Mouse (Mus musculus): ENCODE results near the gene Rccd1. TPM values are rescaled to one million over a fixed set of nuclear protein-coding genes. Genes with fewer than 3 reads are reported as not detected.

Rccd1 gene
- 5.5 TPM for polyA plus RNA-seq (2015; fragmentation: Illumina TruSeq; extraction: RNeasy Lipid Tissue Mini Kit (QIAGEN cat#74804); ENCODE audit: insufficient read depth, low read depth, low replicate concordance)

GRCm38 (mm10) chr7:80324043-80324815 is at the start of gene Rccd1:
TSS of gene Rccd1 (minus strand) at chr7:80324454.

GRCm38 (mm10) chr7:80371041-80371751 is 46.9 kb upstream of the Rccd1 start, which contains the start of gene Man2a2:
TSS of gene Man2a2 (minus strand) at chr7:80371375.

GRCm38 (mm10) chr7:80342858-80343257 is 18.6 kb upstream of the Rccd1 start, which contains the start of gene Hddc3:
TSS of gene Hddc3 (plus strand) at chr7:80343104.

DNA sequence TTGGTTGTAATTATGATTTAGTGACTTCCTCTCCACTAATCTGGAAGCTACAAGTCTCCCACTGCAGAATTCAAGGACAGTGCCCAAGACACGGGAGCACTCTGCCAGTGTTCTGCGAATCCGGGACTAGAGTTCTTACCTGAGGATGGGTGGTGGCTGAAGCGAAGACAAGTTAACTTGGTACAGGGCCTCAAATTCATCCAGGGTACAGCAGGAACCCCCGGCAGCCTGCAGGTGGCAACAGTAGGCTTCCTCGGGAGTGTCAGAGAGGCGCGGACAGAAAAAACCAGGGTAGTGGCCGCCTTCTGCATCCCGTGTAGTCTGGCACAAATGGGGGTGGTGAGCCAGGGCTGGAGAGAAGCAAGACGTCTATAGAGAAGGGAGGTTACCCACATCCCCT is 16.5 kb upstream of the Rccd1 start, which contains the start of gene Unc45a:
Gene Unc45a, minus strand, starts transcription at position 213 of the 400 bp plus-strand sequence.

DNA sequence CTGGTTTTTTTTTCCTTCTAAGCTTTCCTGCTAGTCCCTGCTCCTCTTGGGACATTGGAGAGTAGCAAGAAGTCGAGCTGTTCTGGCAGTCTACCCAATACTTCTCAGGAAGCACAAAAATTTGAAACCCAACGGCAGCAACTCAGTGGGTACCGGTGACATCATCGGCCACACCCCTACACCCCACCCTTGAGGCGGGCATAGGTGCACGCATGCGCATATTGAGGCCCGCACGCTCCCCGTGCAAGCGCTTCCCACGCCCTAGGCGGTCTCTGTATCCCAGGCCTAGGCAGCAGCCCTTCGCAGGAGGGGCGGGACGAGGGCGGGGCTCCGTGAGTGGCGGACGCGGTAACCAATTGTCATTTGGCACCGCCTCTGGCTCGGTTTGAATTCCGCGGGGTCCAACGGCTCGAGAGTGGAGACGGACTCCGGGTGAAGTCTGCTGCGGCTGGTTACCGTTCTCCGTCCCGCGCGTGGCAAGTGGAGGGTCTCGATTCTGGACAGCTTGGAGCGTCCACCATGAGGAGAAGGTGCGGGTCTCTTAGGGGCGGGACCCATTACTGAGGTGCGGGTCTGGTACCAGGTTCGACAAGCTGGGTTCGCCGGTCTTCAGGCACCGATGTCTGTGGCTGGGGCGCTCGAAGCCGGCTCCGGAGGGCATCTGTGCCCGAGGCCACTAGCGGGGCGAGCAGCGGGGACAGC is 30.0 kb downstream of the Rccd1 start, which contains the start of gene Prc1:
Gene Prc1, plus strand, starts transcription at position 389 of the 702 bp plus-strand sequence.

DNA sequence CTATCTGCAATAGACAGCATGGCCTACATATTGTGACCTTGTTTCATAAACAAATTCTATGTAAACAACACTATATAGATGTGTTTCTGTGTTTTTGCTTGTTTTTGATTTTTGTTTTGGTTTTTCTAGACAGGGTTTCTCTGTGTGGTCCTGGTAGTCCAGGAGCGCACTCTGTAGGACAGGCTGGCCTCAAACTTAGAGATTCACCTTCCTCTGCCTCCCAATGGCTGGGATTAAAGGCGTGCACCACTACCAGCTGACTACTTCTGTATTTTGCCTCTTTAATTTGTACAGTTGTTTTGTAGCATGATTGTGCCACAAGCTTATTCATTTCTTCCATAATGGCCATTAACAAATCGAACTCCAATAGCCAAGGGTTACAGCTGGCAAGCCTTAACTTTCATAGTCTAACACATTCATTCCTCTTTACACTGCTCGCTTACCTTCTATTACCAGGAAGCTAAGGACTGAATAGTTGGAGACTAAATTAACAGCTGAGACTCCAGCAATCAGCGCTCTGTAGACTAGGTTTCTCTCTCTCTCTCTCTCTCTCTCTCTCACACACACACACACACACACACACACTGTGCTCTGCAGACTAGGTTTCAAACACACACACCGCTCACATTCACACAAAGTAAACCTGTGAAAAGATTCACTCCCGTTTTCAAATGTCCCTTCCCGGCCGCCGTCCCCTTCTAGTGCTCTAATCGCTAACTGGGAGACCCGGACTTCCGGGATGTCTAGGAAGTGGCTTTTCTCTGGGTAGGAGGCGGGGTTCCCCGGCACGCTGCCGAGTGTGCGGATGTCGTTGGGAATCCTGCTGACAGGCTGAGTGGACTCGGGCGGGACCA is 55.1 kb downstream of the Rccd1 start, which contains the start of gene Vps33b:
Gene Vps33b, plus strand, starts transcription at position 753 of the 854 bp plus-strand sequence.

DNA sequence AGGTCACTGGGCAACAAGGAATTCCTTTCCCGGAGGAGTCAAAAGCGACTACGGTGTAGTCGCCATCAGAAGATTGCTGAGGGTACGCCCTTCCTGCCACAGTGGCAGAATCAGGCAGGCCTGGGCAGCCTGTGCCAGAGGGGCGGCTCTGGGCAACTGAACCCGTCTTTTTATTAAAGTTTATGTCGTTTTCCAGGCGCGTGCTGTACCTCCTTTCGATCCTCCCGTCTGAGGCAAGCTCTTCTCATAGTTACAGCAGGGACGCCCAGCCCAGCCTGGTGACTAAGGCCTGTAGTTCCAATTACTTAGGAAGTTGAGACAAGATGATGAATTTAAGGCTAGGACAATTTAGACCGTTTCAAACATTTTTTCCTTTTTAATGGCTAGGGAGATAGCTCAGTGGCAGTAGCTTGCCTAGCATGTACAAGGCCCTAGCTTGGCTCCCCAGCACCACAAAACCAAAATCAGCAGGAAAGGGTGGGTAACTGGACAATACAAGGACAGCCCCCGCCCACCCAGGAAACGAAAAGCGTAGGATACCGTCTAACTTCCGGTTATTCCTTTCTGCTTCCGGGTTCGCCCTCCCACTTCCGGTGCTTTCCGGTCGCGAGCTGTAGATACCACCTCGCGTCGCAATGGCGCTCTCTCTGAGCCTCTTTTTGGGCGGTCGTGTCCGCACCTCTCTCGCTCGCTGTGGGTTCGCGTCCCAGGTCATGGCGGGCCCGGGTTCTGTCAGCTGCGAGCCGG is 63.5 kb downstream of the Rccd1 start, which contains the start of gene Ngrn:
Gene Ngrn, plus strand, starts transcription at position 591 of the 747 bp plus-strand sequence.

DNA sequence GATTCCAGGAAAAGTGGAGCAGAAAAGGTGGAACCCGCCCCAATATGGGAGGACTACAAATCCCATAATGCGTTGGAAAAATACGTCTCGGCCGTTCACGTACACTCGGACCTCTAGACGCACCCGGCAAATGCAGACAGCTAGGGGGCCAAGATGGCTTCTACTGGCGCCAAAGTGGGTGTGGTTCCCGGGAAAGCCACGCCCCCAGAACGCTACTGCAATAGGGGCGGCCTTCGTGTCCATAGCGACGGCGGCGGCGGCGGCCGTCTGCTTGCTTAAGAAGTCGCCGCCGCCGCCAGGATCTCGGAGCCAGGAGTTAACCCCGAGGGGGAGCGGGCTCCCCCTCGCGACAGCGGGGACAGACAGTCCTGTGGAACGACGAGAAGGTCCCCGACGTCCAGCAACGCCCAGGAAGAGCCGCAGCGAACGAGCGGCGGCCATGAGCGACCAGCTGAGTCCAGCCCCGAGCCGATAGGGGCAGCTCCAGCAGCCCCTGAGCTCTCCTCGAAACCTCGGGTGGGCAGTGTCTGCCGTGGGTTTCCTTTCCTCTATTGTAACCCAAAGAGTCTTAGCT is 78.0 kb downstream of the Rccd1 start, which contains the start of gene Ttll13:
Gene Ttll13, plus strand, starts transcription at position 229 of the 574 bp plus-strand sequence.

Other genes starting within 250 kb of the Rccd1 start
- 58.3 TPM for gene Idh2, start 209.1 kb downstream of the Rccd1 start, polyA plus RNA-seq (2015; fragmentation: Illumina TruSeq; extraction: RNeasy Lipid Tissue Mini Kit (QIAGEN cat#74804); ENCODE audit: insufficient read depth, low read depth, low replicate concordance)
- 2.1 TPM for gene Sema4b, start 137.6 kb downstream of the Rccd1 start, polyA plus RNA-seq (2015; fragmentation: Illumina TruSeq; extraction: RNeasy Lipid Tissue Mini Kit (QIAGEN cat#74804); ENCODE audit: insufficient read depth, low read depth, low replicate concordance)
- 16.9 TPM for gene Cib1, start 91.6 kb downstream of the Rccd1 start, polyA plus RNA-seq (2015; fragmentation: Illumina TruSeq; extraction: RNeasy Lipid Tissue Mini Kit (QIAGEN cat#74804); ENCODE audit: insufficient read depth, low read depth, low replicate concordance)
- gene Gdpgp1, start 91.6 kb downstream of the Rccd1 start, polyA plus RNA-seq (2015; fragmentation: Illumina TruSeq; extraction: RNeasy Lipid Tissue Mini Kit (QIAGEN cat#74804); ENCODE audit: insufficient read depth, low read depth, low replicate concordance) = 0.63 TPM
- gene Ttll13, start 78.1 kb downstream of the Rccd1 start, polyA plus RNA-seq (2015; fragmentation: Illumina TruSeq; extraction: RNeasy Lipid Tissue Mini Kit (QIAGEN cat#74804); ENCODE audit: insufficient read depth, low read depth, low replicate concordance) = 0.57 TPM
- gene Ngrn, start 63.2 kb downstream of the Rccd1 start, polyA plus RNA-seq (2015; fragmentation: Illumina TruSeq; extraction: RNeasy Lipid Tissue Mini Kit (QIAGEN cat#74804); ENCODE audit: insufficient read depth, low read depth, low replicate concordance) = 10.3 TPM
- gene Vps33b, start 54.8 kb downstream of the Rccd1 start, polyA plus RNA-seq (2015; fragmentation: Illumina TruSeq; extraction: RNeasy Lipid Tissue Mini Kit (QIAGEN cat#74804); ENCODE audit: insufficient read depth, low read depth, low replicate concordance) = 3.4 TPM
- 0.87 TPM for gene Prc1, start 30.0 kb downstream of the Rccd1 start, polyA plus RNA-seq (2015; fragmentation: Illumina TruSeq; extraction: RNeasy Lipid Tissue Mini Kit (QIAGEN cat#74804); ENCODE audit: insufficient read depth, low read depth, low replicate concordance)
- 8.2 TPM for gene Unc45a, start 16.6 kb upstream of the Rccd1 start, polyA plus RNA-seq (2015; fragmentation: Illumina TruSeq; extraction: RNeasy Lipid Tissue Mini Kit (QIAGEN cat#74804); ENCODE audit: insufficient read depth, low read depth, low replicate concordance)
- 6.2 TPM for gene Hddc3, start 18.6 kb upstream of the Rccd1 start, polyA plus RNA-seq (2015; fragmentation: Illumina TruSeq; extraction: RNeasy Lipid Tissue Mini Kit (QIAGEN cat#74804); ENCODE audit: insufficient read depth, low read depth, low replicate concordance)
- 8.4 TPM for gene Man2a2, start 46.9 kb upstream of the Rccd1 start, polyA plus RNA-seq (2015; fragmentation: Illumina TruSeq; extraction: RNeasy Lipid Tissue Mini Kit (QIAGEN cat#74804); ENCODE audit: insufficient read depth, low read depth, low replicate concordance)
- 11.3 TPM for gene Fes, start 63.5 kb upstream of the Rccd1 start, polyA plus RNA-seq (2015; fragmentation: Illumina TruSeq; extraction: RNeasy Lipid Tissue Mini Kit (QIAGEN cat#74804); ENCODE audit: insufficient read depth, low read depth, low replicate concordance)
- gene Furin, start 81.0 kb upstream of the Rccd1 start, polyA plus RNA-seq (2015; fragmentation: Illumina TruSeq; extraction: RNeasy Lipid Tissue Mini Kit (QIAGEN cat#74804); ENCODE audit: insufficient read depth, low read depth, low replicate concordance) = 14.7 TPM
- gene Blm, start 210.7 kb upstream of the Rccd1 start, polyA plus RNA-seq (2015; fragmentation: Illumina TruSeq; extraction: RNeasy Lipid Tissue Mini Kit (QIAGEN cat#74804); ENCODE audit: insufficient read depth, low read depth, low replicate concordance) = 1.6 TPM

All from pancreas, adult 10 weeks (tissue).